Mouse (Mus musculus) forebrain, postnatal 0 days (tissue): ENCODE data around the gene Spast. TPM values are rescaled to one million over a fixed set of nuclear protein-coding genes. Genes with fewer than 3 reads are reported as not detected.

Experiments
- ATAC-seq: fragments of 200-750 bp; cut with Nextera tagmentation; 2 replicates; pipeline ENCODE4 v1.8.0; 2017; ENCODE audit warnings: mild to moderate bottlenecking, moderate library complexity
- DNase-seq: peaks from one replicate; pipeline ENCODE4 v3.0.0-alpha.2; 2015
- H3K27ac ChIP-seq: fragments of 300-500 bp; sonication (generic); 2 replicates; pipeline ENCODE4 v1.5.1; 2014; ENCODE audit warnings: low read depth, mild to moderate bottlenecking, antibody characterized with exemption, low read length, moderate library complexity, mixed read lengths
- H3K27me3 ChIP-seq: fragments of 300-500 bp; sonication (generic); 2 replicates; pipeline ENCODE4 v1.6.1; 2014; ENCODE audit warnings: mild to moderate bottlenecking, low read length, mixed read lengths; ENCODE audit not compliant: insufficient read depth
- H3K36me3 ChIP-seq: fragments of 300-500 bp; sonication (generic); 2 replicates; pipeline ENCODE4 v1.6.1; 2014; ENCODE audit warnings: mild to moderate bottlenecking, moderate library complexity; ENCODE audit not compliant: insufficient read depth
- H3K4me1 ChIP-seq: fragments of 300-500 bp; sonication (generic); 2 replicates; pipeline ENCODE4 v1.6.1; 2014; ENCODE audit warnings: antibody characterized with exemption; ENCODE audit not compliant: insufficient read depth
- H3K4me2 ChIP-seq: fragments of 300-500 bp; sonication (generic); 2 replicates; pipeline ENCODE4 v1.6.1; 2014; ENCODE audit warnings: low read depth, mild to moderate bottlenecking, moderate library complexity
- H3K4me3 ChIP-seq: fragments of 300-500 bp; sonication (generic); 2 replicates; pipeline ENCODE4 v1.5.1; 2014; ENCODE audit warnings: low read depth, low read length, mixed read lengths
- H3K9ac ChIP-seq: fragments of 300-500 bp; sonication (generic); 2 replicates; pipeline ENCODE4 v1.6.1; 2014; ENCODE audit warnings: mild to moderate bottlenecking
- H3K9me3 ChIP-seq: fragments of 300-500 bp; sonication (generic); 2 replicates; pipeline ENCODE4 v1.6.1; 2016; ENCODE audit warnings: low read length
- CTCF ChIP-seq: sonication (generic); IDR thresholded peaks from 2 replicates; pipeline ENCODE4 v1.5.1; 2016; ENCODE audit warnings: antibody characterized with exemption, control low read depth, low read depth
- WGBS: fragments of 180-500 bp; shearing (Covaris S2); extraction: QIAGEN DNeasy Blood & Tissue Kit; methylation state at CpG from one replicate; pipeline ENCODE4 v1.1.7; 2014; 5-methylcytosine and 5-hydroxymethylcytosine counted together
- polyA plus RNA-seq: library from polyadenylated mRNA; unstranded; fragments of >200 nt; fragmentation: Nextera tagmentation; extraction: Ambion mirVana; gene quantifications from 2 replicates; pipeline ENCODE4 v1.2.1, GENCODE M21; 2015
- total RNA-seq: library from RNA; depleted of rRNA; stranded (reverse); fragments of >200 nt; gene quantifications from 2 replicates; pipeline ENCODE4 v1.2.3, GENCODE M21; 2014

Gene Spast
- total and polyA plus RNA-seq, 2 experiments from 2014 or later: 23.2 to 181 TPM

DNA sequence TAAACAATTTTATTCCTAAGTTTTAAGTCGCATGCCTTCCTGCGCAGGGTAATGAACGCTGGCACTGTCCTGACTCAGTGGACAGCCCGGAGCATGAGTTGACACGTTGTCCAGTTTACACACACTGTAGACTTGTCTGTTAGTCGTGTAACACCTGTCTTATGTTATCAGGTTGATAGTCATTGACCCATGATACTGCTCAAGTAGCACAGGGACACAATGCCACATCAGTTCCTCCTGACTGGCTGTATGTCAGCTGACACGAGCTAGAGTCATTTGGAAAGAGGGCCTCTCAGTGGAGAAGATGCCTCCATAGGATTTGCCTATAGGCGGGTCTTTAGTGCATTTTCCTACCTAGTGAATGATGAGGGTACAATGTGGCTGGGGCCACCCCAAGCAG is 67.7 kb downstream of the Spast start:
- Histone ChIP-seq H3K27me3 (no peaks in the 10 kb centered on the region), H3K9ac (no peak overlapping the region)
- 88% methylated on average over 8 of the region's 8 CpGs for WGBS

GRCm38 (mm10) chr17:74409722-74410121 is 70.9 kb downstream of the Spast start:
- no peak for ATAC-seq
- whole genome bisulfite sequencing: 67% methylated on average over 4 of the region's 4 CpGs
- peaks cover 64% of the 10 kb centered on the region for H3K36me3 ChIP-seq

More for the DNA sequence above, 67.7 kb downstream of the Spast start:
- DNase-seq: no peak
- no peak overlapping the region for H3K4me3 ChIP-seq
- no peak overlapping the region for H3K27ac ChIP-seq
- H3K4me2 ChIP-seq: no peak overlapping the region
- no peak for TF ChIP-seq CTCF
- H3K36me3 ChIP-seq: peaks cover 64% of the 10 kb centered on the region
- no peaks in the 10 kb centered on the region for H3K4me1 ChIP-seq
- no peaks in the 10 kb centered on the region for H3K9me3 ChIP-seq
- no peak for ATAC-seq

DNA sequence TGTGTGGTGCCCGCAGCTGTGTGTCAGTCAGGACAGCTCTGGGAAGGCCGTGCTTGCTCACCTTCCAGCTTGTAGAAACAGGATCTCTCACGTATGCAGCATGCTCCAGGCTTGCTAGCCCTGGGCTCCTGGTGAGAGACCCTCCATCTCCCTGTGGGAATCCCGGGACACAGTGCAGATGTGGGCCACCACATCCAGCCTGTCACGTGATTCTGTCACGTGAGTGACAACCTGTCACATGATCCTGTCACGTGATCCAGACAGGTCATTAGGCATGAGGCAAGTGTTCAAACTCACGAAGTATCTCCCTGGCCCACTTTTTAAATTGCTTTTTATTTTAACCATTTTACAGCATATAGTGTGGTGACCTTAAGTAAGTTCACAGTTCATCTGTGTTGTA is 74.5 kb downstream of the Spast start:
- Histone ChIP-seq H3K27me3 (no peaks in the 10 kb centered on the region), H3K9ac (no peak overlapping the region), H3K36me3 (peaks cover 59% of the 10 kb centered on the region), H3K4me2 (no peak overlapping the region), H3K27ac (no peak overlapping the region), H3K9me3 (no peaks in the 10 kb centered on the region), H3K4me1 (no peaks in the 10 kb centered on the region), H3K4me3 (no peak overlapping the region)
- no peak for TF ChIP-seq CTCF
- WGBS: 93% methylated on average over 8 of the region's 8 CpGs
- no peak for DNase-seq
- no peak for ATAC-seq

More at GRCm38 (mm10) chr17:74409722-74410121, 70.9 kb downstream of the Spast start:
- no peak overlapping the region for H3K9ac ChIP-seq
- no peaks in the 10 kb centered on the region for H3K4me1 ChIP-seq
- no peak for DNase-seq
- H3K4me3 ChIP-seq: no peak overlapping the region
- no peaks in the 10 kb centered on the region for H3K27me3 ChIP-seq
- H3K9me3 ChIP-seq: no peaks in the 10 kb centered on the region
- TF ChIP-seq CTCF: peak; percentile 25; the same call in 1 of the 2 replicates
- H3K27ac ChIP-seq: no peak overlapping the region
- H3K4me2 ChIP-seq: no peak overlapping the region

DNA sequence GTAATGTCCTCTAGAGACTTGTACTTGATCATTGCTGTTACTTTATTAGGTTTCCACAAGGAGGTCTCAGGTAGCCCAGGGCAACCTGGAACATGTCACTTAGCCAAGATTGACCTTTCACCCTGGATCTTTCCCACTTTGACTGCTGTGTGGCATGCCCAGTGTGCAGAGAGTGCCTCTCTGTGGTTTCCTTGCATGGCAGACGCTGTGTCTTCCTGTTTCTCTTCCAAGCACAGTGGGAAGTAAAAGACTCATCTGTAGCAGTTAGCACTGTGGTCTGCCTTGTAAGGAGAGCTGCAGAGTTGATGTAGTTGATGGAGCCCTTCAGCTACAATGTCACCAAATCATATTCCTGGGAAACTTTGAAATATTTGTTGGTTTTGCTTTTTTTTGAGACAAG is 75.9 kb downstream of the Spast start:
- TF ChIP-seq CTCF: no peak
- H3K27me3 ChIP-seq: no peaks in the 10 kb centered on the region
- H3K4me1 ChIP-seq: no peaks in the 10 kb centered on the region
- H3K4me3 ChIP-seq: no peak overlapping the region
- DNase-seq (no peak), ATAC-seq (no peak)
- no peak overlapping the region for H3K27ac ChIP-seq
- 86% methylated on average over 1 of the region's 1 CpGs for WGBS
- no peak overlapping the region for H3K4me2 ChIP-seq
- no peaks in the 10 kb centered on the region for H3K9me3 ChIP-seq
- H3K36me3 ChIP-seq: peaks cover 57% of the 10 kb centered on the region
- H3K9ac ChIP-seq: no peak overlapping the region

DNA sequence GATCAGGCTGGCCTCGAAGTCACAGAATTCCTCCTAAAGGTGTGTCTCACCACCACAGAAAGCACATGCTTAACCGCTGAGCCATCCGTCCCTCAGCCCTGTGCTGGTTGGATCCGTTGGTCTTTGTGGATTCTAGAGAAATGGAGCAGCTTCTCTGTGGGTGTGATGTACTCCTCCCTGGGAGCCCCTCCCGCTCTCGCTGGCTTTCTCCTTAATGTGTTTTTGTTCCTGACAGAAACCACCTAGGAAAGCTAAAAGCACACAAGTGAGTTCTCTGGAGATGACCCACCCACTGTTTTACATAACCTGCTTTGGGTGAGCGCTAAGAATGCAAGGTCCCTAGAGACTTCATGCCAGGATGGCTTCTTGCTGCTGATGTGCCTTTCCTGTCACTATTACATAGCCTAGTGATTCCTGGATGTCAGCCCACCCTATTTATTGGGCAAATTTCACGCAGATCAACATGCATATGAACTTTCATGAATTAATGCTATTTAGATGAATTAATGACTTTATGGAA is 78.1 kb downstream of the Spast start:
- H3K9ac ChIP-seq: no peak overlapping the region
- H3K4me2 ChIP-seq: no peak overlapping the region
- no peaks in the 10 kb centered on the region for H3K4me1 ChIP-seq
- WGBS: 93% methylated on average over 8 of the region's 8 CpGs
- H3K27me3 ChIP-seq: no peaks in the 10 kb centered on the region
- no peak overlapping the region for H3K4me3 ChIP-seq
- H3K9me3 ChIP-seq: no peaks in the 10 kb centered on the region
- no peak for DNase-seq
- no peak for ATAC-seq
- H3K27ac ChIP-seq: no peak overlapping the region
- no peak for TF ChIP-seq CTCF
- peaks cover 53% of the 10 kb centered on the region for H3K36me3 ChIP-seq

DNA sequence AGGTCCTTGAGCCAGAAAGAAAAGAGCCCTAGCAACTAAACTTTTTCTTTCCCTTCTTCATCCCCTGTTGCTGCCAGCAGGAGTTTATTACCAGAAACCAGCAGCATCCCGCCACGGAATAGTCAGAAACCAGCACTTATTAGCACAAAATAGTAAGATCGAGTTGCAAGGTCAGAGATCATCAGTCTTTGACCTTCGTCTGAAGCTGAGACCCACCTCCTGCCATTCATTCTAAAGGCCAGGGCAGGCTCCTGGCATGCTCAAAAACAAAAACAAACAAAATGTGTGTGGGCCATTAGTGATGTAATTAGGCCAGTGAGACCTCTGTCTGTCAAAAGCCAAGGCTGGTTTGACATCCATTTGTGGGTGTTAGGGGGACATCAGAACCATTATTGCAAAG is 79.4 kb downstream of the Spast start:
- no peaks in the 10 kb centered on the region for H3K27me3 ChIP-seq
- WGBS: 51% methylated on average over 4 of the region's 4 CpGs
- no peak overlapping the region for H3K27ac ChIP-seq
- no peak overlapping the region for H3K9ac ChIP-seq
- no peaks in the 10 kb centered on the region for H3K9me3 ChIP-seq
- TF ChIP-seq CTCF: no peak
- H3K4me1 ChIP-seq: no peaks in the 10 kb centered on the region
- DNase-seq (no peak), ATAC-seq (no peak)
- peaks cover 59% of the 10 kb centered on the region for H3K36me3 ChIP-seq
- no peak overlapping the region for H3K4me2 ChIP-seq
- no peak overlapping the region for H3K4me3 ChIP-seq

DNA sequence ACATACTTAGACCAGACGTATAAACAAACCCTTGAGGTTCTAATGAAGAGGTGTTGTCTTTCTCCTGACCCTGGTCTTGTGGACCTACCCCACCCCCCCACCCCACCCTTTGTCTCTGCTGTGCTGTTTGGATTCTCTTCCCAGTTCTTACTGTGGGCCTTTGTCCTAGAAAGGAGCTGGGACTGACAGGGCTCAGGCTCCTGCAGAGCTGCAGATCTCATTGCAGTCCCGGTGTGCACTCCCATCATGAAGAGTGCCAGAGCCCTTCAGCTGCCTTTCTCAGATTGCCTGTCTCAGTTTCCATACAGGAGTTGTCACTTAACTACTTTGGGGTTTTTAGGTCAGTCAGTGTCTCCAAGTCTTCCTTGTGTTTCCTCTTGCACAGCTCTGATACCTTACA is 81.9 kb downstream of the Spast start:
- DNase-seq (no peak), ATAC-seq (no peak)
- 61% methylated on average over 2 of the region's 2 CpGs for WGBS
- Histone ChIP-seq H3K4me3 (no peak overlapping the region), H3K9ac (no peak overlapping the region), H3K9me3 (no peaks in the 10 kb centered on the region), H3K27me3 (no peaks in the 10 kb centered on the region), H3K27ac (no peak overlapping the region), H3K4me1 (no peaks in the 10 kb centered on the region), H3K36me3 (peaks cover 56% of the 10 kb centered on the region), H3K4me2 (no peak overlapping the region)
- TF ChIP-seq CTCF: no peak
